Mouse (Mus musculus): ENCODE data around the gene Rhbg.

The Rhbg gene

DNA sequence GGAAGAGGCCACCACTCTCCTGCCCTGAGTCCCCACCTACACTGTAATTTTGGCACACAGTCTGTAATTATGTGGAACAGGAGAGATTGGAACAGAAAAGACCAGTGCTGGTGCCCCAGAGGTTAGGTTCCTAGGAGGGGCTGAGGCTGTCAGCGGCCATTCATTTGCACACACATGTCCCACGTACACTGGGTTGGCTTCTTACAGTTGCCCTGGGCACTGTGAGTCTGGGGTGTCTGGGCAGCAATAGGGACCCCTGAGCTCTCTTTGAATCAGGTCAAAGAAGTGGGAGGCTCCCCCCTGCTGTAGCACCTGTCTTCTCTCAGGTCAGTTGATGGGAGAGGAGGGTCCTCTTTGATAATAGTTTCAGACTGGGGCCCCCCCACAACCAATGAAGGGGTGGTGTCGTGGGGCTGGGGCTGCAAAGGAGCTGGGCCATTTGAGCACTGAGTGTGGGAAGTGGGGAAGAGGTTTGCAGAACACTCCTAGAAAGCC, 46.2 kb downstream of the Rhbg start:
- no peak for DNase-seq (ENCODE audit: low read depth, low spot score)

DNA sequence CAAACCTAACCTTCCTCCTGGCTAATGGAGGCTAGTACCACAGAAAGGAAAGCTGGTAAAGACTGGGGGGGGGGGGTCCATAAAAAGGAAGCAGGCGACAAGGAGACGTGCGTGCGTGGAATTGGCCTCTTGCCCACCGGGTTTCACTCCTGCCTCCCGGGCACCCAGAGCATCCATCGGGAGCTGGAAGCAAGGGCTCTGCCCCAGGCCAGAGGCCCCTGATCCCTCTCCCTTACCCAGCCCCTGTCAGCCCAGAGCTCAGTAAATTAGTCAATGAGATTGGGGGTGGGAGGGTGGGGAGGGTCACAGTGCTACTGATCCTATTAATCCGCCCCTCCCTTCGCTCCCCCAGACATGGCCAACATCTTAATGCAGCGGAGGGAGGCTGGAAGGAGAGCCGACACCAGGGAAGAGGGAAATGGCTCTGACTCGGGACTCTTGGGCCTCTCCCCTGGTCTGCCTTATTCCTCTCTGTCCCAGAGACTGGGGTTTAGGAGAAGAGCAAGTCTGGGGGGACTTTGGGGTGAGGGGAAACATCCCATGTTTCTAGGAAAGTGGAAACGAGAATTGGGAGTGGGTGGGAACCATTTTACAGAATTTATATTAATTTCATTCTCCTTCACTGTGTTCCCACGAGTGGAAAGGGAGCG, 46.9 kb downstream of the Rhbg start:
- no peak for DNase-seq (ENCODE audit: low read depth, low spot score)

DNA sequence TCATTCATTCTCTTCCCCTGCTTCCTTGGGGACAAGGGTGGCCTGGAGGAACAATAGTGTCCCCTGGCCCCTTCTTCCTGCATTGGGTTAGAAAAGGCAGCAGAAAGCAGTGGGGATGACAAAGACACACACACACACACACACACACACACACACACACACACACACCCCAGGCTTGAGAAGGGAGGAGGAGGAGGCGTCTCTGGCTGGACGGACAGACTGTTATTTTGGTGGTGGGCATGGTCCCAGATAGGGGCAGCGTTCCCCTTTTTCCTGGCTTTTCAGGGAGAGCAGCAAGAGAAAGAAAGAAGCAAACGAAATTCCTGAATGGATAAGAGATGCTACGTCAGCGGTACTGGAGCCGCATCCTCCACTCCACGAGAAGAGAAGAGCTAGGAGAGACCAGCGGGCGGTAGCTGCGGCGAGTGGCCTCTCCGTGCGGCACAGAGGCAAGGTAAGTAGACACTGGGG, 47.6 kb downstream of the Rhbg start:
- no peak for DNase-seq (ENCODE audit: low read depth, low spot score)

DNA sequence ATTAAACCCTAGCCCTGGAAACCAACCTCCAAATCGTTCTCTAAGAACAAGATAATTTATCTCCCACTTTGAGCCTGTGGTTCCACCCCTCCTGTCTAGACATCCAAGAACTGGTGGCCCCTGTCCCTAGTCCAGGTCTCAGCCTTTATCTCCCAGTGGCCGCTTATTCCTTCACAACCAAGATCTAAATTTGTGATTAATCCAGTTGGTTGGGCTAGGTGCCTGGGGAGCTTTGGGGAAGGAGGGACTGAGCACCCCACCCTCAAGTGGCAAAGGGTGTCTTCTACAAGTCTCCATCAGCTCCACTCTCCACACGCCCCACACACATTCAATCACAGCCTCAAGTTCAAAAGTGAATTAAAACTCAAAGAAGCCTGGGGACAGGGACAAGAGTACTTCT, 48.0 kb downstream of the Rhbg start:
- DNase-seq (ENCODE audit: low read depth, low spot score): no peak

GRCm38 (mm10) chr3:88205563-88206491, 48.7 kb downstream of the Rhbg start:
- DNase-seq (ENCODE audit: low read depth, low spot score): no peak

DNA sequence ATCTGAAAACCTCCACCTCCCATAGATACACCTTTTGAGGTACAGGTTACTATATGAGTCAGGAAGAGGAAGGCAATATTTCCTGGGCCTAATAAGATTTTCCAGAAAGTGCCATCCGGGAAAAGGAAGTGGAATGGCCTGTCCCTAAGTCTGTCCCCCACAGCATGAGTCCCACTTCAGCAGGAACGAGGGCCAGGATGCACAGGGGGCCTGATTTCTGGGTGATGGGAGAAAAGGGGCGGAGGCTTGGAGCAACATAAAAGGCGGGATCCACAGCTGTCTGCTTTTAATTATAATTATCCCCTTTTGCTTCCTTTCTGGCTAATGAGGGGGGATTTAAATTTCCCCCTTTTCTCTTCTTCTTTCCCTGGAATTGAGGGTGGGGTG, 49.3 kb downstream of the Rhbg start:
- no peak for DNase-seq (ENCODE audit: low read depth, low spot score)

DNA sequence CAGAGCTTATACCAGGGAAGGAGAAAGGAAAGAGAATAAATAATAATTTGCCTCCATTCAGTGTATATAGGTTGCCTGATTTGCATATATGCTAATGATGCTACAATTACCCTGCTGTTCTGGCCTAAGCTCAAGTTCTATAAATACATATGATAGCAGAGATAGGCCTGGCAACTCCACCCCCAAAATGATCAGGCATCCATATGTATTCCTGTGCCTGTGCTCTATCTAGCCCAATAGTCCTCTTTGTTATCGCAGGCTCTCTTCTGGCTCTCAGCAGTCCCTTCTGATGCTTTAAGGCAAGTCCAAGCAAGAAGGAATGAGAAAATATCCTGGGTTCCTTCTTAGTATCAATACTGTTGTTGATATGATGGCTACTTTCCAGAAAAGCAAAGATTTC, 49.8 kb downstream of the Rhbg start:
- DNase-seq (ENCODE audit: low read depth, low spot score): no peak

DNA sequence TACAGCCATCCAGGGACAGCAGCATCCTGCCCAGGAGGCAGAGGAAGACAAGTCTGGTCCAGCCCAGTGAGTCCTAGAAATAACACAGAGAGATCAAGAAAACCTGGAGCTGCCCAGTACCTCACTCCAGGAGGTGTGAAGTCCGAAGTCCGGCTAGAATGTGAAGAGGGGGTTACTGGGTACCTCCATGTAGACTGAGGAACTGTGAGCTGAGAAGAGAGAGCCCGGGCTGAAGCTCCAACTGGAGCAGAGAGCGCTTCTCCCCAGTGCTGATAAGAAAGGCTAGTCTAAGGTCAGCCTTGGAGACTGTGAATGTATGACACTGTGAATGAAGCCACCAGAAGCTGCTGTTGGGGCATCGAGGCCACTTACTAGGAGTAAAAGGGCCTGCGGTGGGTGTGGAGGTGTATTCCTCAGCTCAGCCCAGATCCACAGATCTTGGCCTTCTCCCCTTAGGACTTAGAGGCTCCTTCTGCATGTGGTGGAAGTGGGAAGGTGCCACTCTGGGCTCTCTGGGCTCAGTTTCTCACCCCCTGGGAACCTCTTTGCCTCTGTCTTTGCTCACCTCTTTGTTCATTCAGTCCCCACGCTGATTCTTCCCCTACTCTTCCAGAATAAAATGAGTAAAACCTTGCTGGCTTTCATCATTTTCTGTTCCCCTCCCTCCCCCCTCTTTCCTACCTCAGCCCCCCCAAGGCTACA, 50.4 kb downstream of the Rhbg start:
- DNase-seq (ENCODE audit: low read depth, low spot score): no peak

DNA sequence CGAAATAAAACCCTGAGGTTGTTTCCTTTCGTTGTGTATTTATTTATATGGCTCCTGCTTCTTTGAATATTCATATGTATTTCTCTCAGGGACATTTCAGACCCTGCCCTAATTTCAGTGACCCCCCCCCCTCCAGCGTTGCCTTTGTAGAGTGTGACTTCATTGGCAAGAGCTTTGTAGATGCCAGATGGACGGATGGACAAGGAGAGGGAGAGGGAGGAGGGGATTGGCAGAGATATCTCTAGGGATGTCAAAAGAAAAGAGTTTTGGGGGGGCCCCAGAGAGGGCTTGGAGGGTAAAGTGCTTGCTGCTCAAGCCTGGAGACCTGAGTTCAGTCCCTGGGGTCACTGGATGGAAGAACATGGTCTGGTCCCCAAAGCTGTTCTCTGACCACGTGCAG, 51.1 kb downstream of the Rhbg start:
- no peak for DNase-seq (ENCODE audit: low read depth, low spot score)

DNA sequence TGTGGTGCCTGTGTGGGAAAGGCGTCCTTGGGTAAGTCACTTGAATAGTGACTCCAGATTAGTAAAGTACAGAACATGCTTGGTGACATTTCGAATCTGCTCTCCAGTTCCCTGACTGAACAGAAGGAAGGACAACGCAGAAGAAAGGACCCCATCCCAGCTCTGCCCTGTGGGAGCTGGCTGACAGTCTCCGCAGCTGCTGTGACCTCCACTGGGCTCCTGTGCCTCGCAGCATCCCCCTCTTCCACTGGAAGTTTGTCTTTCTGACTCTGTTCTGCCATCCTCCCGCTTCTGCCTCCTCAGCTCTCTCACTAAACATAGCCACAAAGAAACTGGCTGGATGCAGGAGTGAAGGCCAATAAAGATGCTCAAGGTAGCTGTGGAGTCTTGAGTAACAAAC, 51.5 kb downstream of the Rhbg start:
- DNase-seq (ENCODE audit: low read depth, low spot score): no peak

DNA sequence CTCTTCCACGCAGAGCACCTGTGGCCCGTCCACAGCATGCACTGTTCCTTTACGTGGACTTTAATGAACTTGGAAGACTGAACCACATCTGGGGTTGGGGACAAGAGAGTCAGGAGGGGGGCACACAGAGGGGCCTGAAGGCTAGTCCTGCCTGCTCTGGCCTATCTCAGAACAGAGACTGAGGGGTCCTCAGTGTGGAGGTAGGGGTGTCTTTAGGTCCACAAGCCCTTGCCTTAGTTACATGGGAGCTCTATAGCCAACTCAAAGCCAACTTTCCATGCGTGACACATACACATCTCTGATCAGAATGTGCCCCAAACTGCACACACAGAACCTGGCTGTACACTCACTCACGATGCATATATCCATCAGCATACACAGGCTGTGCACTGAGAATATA, 52.9 kb downstream of the Rhbg start:
- no peak for DNase-seq (ENCODE audit: low read depth, low spot score)

DNA sequence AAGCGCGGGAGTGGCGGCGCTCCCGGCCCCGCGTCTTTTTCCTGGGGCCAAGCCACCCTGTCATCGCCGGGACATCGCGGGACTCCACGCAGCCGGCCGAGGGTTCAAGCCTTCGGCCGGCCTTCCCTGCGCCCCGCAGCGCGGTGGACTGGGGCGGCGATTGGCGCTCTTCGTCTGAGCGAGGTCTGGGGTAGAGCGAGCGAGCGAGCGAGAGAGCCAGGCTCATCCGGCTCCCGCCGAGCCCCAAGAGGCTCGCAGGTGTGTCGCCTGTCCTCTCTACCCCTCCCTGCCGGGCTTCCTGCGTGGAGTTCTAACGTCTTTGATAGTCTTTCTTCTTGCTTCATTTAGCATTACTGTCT, 53.6 kb downstream of the Rhbg start:
- DNase-seq (ENCODE audit: low read depth, low spot score): no peak

DNA sequence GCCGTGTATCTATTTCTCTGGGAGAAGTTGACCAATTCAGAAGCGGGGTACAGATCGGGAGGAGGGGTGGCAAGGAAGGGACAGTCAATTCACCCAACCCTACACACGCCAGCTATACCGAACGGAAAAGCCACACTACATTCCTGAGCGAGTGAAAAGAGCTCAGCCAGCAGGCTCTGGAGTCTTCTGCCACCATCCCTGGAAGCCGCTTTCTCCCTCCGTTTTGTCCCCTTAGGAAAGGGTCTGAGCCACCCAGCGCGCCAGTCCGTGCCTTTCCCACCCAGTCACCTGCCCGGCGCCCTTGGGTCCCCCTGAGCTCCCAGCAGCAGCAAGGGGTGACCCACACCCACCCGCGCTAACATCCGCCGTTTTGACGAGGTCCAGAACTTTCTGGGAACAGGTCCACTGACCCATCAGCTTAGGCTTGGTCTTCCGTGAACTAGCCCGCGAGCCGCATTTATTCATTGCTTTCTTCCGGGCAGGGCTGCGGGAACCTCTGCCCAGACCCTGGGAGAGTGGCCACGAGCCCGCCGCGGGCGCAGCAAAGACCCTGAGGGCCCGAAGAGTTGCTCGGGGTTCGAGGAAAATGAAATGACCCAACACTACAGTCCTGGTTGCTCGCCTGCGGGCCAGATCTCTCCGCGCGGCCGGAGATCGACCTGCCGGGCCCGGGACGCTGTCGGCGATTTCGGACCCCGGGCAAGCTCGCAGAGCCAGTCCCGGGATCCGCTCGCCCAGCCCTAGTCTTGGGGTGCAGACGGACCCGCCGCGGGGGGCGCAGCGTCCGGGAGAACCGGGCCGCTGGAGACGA, 54.1 kb downstream of the Rhbg start:
- no peak for DNase-seq (ENCODE audit: low read depth, low spot score)

DNA sequence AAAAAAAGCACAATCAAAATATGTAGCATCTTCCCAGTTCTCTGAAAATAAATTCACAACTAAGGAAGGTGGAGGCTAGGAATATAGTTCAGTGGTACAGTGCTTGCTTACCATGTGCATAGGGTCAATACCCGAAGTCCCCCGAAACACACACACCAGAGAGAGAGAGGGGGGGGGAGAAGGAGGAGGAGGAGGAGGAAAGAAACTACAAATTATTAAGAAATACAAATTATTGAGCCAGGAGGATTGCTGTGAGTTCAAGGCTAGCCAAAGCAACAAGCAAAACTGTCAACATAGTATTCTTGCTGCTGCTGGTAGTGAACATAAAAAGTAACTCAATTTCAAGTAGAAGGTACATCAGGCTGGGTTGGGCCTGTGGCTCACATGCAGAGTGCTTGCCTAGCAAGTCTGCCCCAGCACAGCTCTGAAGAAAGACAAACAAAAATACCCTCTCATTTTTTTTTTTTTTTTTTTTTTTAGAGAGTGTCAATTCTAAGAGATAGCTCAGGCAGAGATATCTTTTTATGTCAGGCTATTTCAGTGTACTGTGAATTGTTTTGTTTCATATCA, 54.9 kb downstream of the Rhbg start:
- no peak for DNase-seq (ENCODE audit: low read depth, low spot score)

GRCm38 (mm10) chr3:88198505-88199020, 55.9 kb downstream of the Rhbg start:
- DNase-seq (ENCODE audit: low read depth, low spot score): no peak

GRCm38 (mm10) chr3:88197741-88198504, 56.6 kb downstream of the Rhbg start:
- no peak for DNase-seq (ENCODE audit: low read depth, low spot score)
